Comparison of ENCODE assay signal across 8 mouse cellular contexts in the genomic region with DNA sequence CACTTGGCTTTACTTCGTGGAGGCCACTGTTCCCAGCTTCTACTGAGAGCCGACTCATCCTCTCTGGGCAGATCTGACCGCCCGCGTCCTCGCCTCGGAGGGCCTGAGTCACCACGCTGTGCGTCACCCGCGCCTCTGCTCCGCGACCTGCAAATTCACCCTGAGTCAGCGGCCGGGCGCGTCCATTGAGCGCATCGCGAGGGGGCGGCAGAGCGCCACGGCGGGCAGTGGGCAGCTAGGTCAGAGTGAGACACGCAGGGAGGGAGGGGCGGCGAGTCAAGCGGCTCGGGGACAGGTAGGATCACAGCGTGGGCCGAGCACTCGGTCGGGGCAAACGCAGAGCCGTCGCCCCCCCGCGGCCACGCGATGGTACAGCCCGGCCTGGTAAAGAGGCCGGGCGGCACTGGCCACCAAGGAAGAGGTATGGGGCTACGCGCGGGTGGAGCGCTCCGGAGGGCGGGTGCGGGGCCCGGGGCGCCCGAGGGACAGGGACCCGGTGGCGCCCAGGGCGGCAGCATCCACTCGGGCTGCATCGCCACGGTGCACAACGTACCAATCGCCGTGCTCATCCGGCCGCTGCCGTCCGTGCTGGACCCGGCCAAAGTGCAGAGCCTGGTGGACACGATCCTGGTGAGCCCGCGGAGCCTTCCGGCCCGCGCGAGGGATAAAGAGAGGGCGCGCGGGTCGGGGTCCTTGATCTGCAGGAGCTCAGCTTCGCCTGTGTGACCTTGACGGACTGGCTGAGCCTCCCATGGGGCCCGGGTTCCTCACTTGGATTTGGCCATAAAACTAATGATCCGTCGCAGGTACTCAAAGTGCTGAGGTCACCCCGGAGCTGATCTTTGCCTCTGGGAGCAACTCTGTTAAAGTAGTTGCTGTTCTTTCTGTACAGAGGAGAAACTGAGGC. TPM values are rescaled to one million over a fixed set of nuclear protein-coding genes. Genes with fewer than 3 reads are reported as not detected.
DNase-seq lines count a peak whose midpoint lies in the region; ATAC-seq and TF ChIP-seq lines count a peak whose summit lies in the region.

A gene (plus strand): TSS at position 199 of the 907 bp plus-strand sequence.

- peak within 1 kb of the TSS; percentile 53 for H3K27ac ChIP-seq in heart, embryonic 12.5 days (ENCODE audit: poor library complexity, severe bottlenecking)
- H3K27ac ChIP-seq in kidney, postnatal 0 days: peak within 1 kb of the TSS; percentile 85
- peak within 1 kb of the TSS; percentile 92 for H3K27ac ChIP-seq in liver, embryonic 12.5 days

- DNase-seq in CD4-positive helper T cell, adult 2 months (ENCODE audit: low read depth, low spot score): peak; percentile 79
- peak; percentile 90 for DNase-seq in c-Kit-negative CD71-positive TER-119-positive erythroid progenitor cells, embryonic 14.5 days (ENCODE audit: low read depth, low spot score)
- DNase-seq in fat pad, adult 2 months (ENCODE audit: extremely low read depth, low read depth, low spot score): peak; percentile 23
- peak; percentile 88 for DNase-seq in kidney, postnatal 0 days (ENCODE audit: low spot score)
- peak; percentile 30 for DNase-seq in naive thymus-derived CD4-positive, alpha-beta T cell, adult 2 months (ENCODE audit: low read depth)
- peak; percentile 34 for DNase-seq in splenic B cell, adult 2 months (ENCODE audit: low read depth, low spot score)

- 0 out of 2 replicates have a peak, but pooled peaks cover 3% of the 10 kb centered on the region for H3K4me1 ChIP-seq in heart, embryonic 12.5 days (replicated peaks)
- no peaks in the 10 kb centered on the region for H3K4me1 ChIP-seq in kidney, postnatal 0 days (replicated peaks; ENCODE audit: insufficient read depth, low read length)
- H3K4me1 ChIP-seq in liver, embryonic 12.5 days: peaks cover 22% of the 10 kb centered on the region

- no peaks in the 10 kb centered on the region for H3K9me3 ChIP-seq in heart, embryonic 12.5 days (replicated peaks)
- no peaks in the 10 kb centered on the region for H3K9me3 ChIP-seq in kidney, postnatal 0 days (replicated peaks; ENCODE audit: low read length)
- no peaks in the 10 kb centered on the region for H3K9me3 ChIP-seq in liver, embryonic 12.5 days (replicated peaks)

- TF ChIP-seq CTCF in kidney, postnatal 0 days (IDR thresholded peaks at IDR 0.05; ENCODE audit: low read depth): peak; percentile 67

- H3K36me3 ChIP-seq in heart, embryonic 12.5 days: no peaks in the 10 kb centered on the region
- H3K36me3 ChIP-seq in kidney, postnatal 0 days (ENCODE audit: insufficient read depth, low read length): no peaks in the 10 kb centered on the region
- H3K36me3 ChIP-seq in liver, embryonic 12.5 days: peaks cover 39% of the 10 kb centered on the region
- no peaks in the 10 kb centered on the region for H3K36me3 ChIP-seq in splenic B cell, adult 2 months (ENCODE audit: control insufficient read depth, insufficient read depth, low read length, poor library complexity, severe bottlenecking)

- WGBS in heart, embryonic 12.5 days: 1% methylated on average over 84 of the region's 84 CpGs
- under 1% methylated on average over 79 of the region's 84 CpGs for WGBS in kidney, postnatal 0 days
- 2% methylated on average over 83 of the region's 84 CpGs for WGBS in liver, embryonic 12.5 days (ENCODE audit: insufficient replicate concordance)

- H3K27me3 ChIP-seq in heart, embryonic 12.5 days (replicated peaks): peaks cover 22% of the 10 kb centered on the region
- H3K27me3 ChIP-seq in kidney, postnatal 0 days (ENCODE audit: insufficient read depth, low read length): no peaks in the 10 kb centered on the region
- H3K27me3 ChIP-seq in liver, embryonic 12.5 days (replicated peaks): peaks cover 32% of the 10 kb centered on the region
- H3K27me3 ChIP-seq in splenic B cell, adult 2 months (ENCODE audit: control insufficient read depth, insufficient read depth, low read length, poor library complexity, severe bottlenecking): no peaks in the 10 kb centered on the region; the same call in 1 of the 2 replicates

- peak; percentile 95 for ATAC-seq in heart, embryonic 12.5 days (ENCODE audit: insufficient number of reproducible peaks, low FRiP score)
- ATAC-seq in kidney, postnatal 0 days (replicated peaks; ENCODE audit: low FRiP score, low read depth): peak; percentile 94
- ATAC-seq in liver, embryonic 12.5 days: peak; percentile 96

- H3K9ac ChIP-seq in heart, embryonic 12.5 days: peak within 1 kb of the TSS; percentile 85
- H3K9ac ChIP-seq in kidney, postnatal 0 days (ENCODE audit: low read depth, low read length): peak within 1 kb of the TSS; percentile 77
- H3K9ac ChIP-seq in liver, embryonic 12.5 days: peak within 1 kb of the TSS; percentile 95

- peak within 1 kb of the TSS; percentile 89 for H3K4me2 ChIP-seq in heart, embryonic 12.5 days
- H3K4me2 ChIP-seq in kidney, postnatal 0 days (ENCODE audit: low read length): peak within 1 kb of the TSS; percentile 76
- peak within 1 kb of the TSS; percentile 78 for H3K4me2 ChIP-seq in liver, embryonic 12.5 days

- H3K4me3 ChIP-seq in heart, embryonic 12.5 days: peak within 1 kb of the TSS; percentile 74
- peak within 1 kb of the TSS; percentile 49 for H3K4me3 ChIP-seq in kidney, postnatal 0 days (replicated peaks; ENCODE audit: low read depth, low read length)
- H3K4me3 ChIP-seq in liver, embryonic 12.5 days: peak within 1 kb of the TSS; percentile 87

RNA-seq across cellular contexts. Expression of the gene that starts here (rescaled TPM):
- polyA plus RNA-seq in heart, embryonic 12.5 days (2016; fragmentation: Nextera tagmentation; extraction: Ambion mirVana): 9.4 and 9.6 TPM in 2 replicates
- 19.7 and 20.3 TPM in 2 replicates for polyA plus RNA-seq in kidney, postnatal 0 days (2015; fragmentation: Nextera tagmentation; extraction: Ambion mirVana)
- 23.1 and 27.2 TPM in 2 replicates for polyA plus RNA-seq in liver, embryonic 12.5 days (2016; fragmentation: Nextera tagmentation; extraction: Ambion mirVana)

Comparison
In these comparisons a context has a peak if more than half of its experiments do, and no peak if none do; other contexts are left out.
1. Peak in every context shown above with its lines: DNase-seq, ATAC-seq, H3K4me3 ChIP-seq and H3K27ac ChIP-seq.
2. DNase-seq: peak in every context shown above with its lines; median percentile 90 in c-Kit-negative CD71-positive TER-119-positive erythroid progenitor cells, embryonic 14.5 days; 88 in kidney, postnatal 0 days; 79 in CD4-positive helper T cell, adult 2 months; 34 in splenic B cell, adult 2 months; 30 in naive thymus-derived CD4-positive, alpha-beta T cell, adult 2 months; 23 in fat pad, adult 2 months.